Mouse (Mus musculus): ENCODE measurements around the gene E130114P18Rik.

- no peak for TF ChIP-seq GATA1 (IDR thresholded peaks at IDR 0.05; ENCODE audit: low read length)
- no peak for TF ChIP-seq TAL1 (IDR thresholded peaks at IDR 0.05; ENCODE audit: low read length)
Measured at GRCm38 (mm10) chr4:97607169-97607568, 170.7 kb downstream of the E130114P18Rik start.

Data from erythroblast, embryonic 14.5 days (primary cell).